Mouse (Mus musculus): ENCODE measurements around the gene Lcat. TPM values are rescaled to one million over a fixed set of nuclear protein-coding genes. Genes with fewer than 3 reads are reported as not detected.

Gene Lcat
- polyA plus RNA-seq, 1 experiment from 2014 or later, result 3.2 TPM

DNA sequence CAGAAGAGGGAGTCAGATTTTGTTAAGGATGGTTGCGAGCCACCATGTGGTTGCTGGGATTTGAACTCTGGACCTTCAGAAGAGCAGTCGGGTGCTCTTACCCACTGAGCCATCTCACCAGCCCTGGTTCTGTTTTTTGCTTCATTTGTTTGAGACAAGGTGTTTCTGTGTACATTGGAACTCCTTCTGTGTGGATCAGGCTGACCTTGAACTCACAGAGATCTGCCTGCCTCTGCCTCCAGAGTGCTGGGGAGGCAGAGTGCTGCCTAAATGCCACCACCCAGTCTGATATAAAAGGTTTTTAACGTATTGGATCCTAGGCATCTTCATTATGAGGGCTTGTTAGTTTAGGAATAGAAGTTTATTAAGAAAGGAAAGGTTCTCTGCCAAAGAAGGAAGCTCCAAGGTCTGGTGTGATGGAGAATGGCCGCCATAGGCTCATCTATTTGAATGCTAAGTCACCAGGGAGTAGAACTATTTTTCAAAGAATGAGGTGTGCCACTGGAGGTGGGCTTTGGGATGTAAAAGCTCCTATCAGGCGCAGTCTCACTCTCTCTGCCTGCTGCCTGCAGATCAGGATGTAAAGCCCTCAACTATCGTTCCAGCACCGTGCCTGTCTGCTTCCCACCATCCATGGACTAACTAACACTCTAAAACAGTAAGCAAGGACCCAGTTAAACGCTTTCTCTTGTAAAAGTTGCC lies 28.0 kb upstream of the Lcat start:
- H3K4me2 ChIP-seq (replicated peaks), result no peak overlapping the region
- 74% methylated on average over 8 of the region's 8 CpGs for WGBS
- no peak for DNase-seq (ENCODE audit: low spot score)
- no peaks in the 10 kb centered on the region for H3K9me3 ChIP-seq (ENCODE audit: control insufficient read depth, low read length)
- no peaks in the 10 kb centered on the region for H3K4me1 ChIP-seq (replicated peaks; ENCODE audit: control insufficient read depth, insufficient read depth, low read length)
- H3K9ac ChIP-seq, result no peak overlapping the region
- no peaks in the 10 kb centered on the region for H3K36me3 ChIP-seq (replicated peaks; ENCODE audit: control insufficient read depth, insufficient read depth)
- H3K27me3 ChIP-seq (ENCODE audit: control insufficient read depth, insufficient read depth, low read length), result peaks cover 10% of the 10 kb centered on the region
- H3K27ac ChIP-seq, result no peak overlapping the region
- ATAC-seq (ENCODE audit: low FRiP score), result no peak
- H3K4me3 ChIP-seq (replicated peaks; ENCODE audit: low read length), result no peak overlapping the region

DNA sequence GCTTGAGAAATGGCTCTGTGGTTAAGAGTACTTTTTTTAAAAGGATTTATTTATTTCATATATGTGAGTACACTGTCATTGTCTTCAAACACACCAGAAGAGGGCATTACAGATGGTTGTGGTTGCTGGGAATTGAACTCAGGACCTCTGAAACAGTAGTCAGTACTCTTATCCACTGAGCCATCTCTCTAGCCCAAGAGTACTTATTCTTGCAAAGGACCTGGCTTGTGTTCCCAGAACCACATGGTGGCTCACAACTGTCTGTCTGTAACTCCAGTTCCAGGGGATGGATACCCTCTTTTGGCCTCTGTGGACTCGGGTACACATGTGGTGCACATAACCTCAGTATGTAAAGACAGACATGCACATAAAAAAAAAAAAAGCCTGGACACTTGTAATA lies 26.2 kb upstream of the Lcat start:
- peaks cover 27% of the 10 kb centered on the region for H3K27me3 ChIP-seq (ENCODE audit: control insufficient read depth, insufficient read depth, low read length)
- no peaks in the 10 kb centered on the region for H3K9me3 ChIP-seq (ENCODE audit: control insufficient read depth, low read length)
- H3K9ac ChIP-seq, result no peak overlapping the region
- H3K4me1 ChIP-seq (replicated peaks; ENCODE audit: control insufficient read depth, insufficient read depth, low read length), result peaks cover 5% of the 10 kb centered on the region; the same call in 1 of the 2 replicates
- DNase-seq (ENCODE audit: low spot score), result no peak
- no peak overlapping the region for H3K4me2 ChIP-seq (replicated peaks)
- no peak for ATAC-seq (ENCODE audit: low FRiP score)
- H3K4me3 ChIP-seq (replicated peaks; ENCODE audit: low read length), result no peak overlapping the region
- 73% methylated on average over 1 of the region's 1 CpGs for WGBS
- no peak overlapping the region for H3K27ac ChIP-seq
- no peaks in the 10 kb centered on the region for H3K36me3 ChIP-seq (replicated peaks; ENCODE audit: control insufficient read depth, insufficient read depth)

DNA sequence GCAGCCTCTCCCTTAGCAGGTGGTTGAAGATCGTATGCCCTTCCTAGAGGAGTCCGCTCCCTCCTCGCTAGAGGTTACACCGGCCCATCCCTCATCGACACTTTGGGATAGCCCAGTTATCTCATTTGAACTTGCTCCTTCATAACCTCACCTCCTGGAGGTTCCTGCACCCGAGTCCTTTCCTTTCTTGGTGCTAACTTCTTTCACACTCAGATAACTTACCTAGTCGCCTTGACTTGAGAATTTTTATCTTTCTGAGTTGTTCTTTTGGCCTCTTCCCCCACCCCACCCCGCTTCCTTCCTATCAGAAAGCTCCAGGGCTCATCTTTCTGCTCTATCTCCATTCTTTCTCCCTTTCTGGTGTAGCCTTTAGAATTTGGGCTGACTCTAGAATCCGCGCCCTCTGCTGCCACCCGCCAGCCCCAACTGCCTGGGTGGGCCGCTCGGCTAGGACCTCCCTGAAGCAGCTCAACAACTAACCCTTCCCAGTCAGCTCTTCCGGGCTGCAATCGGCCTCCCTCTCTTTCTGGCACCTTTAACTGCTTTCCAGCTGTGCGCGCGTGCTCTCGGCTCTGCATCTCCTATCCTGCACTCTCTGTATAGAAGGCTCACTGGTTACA lies 23.6 kb upstream of the Lcat start:
- no peaks in the 10 kb centered on the region for H3K9me3 ChIP-seq (ENCODE audit: control insufficient read depth, low read length)
- WGBS, result 12% methylated on average over 19 of the region's 19 CpGs
- peaks cover 5% of the 10 kb centered on the region; the same call in 1 of the 2 replicates for H3K4me1 ChIP-seq (replicated peaks; ENCODE audit: control insufficient read depth, insufficient read depth, low read length)
- no peak for ATAC-seq (ENCODE audit: low FRiP score)
- peak overlapping the region; percentile 59; the same call in 1 of the 2 replicates for H3K4me2 ChIP-seq (replicated peaks)
- no peaks in the 10 kb centered on the region for H3K36me3 ChIP-seq (replicated peaks; ENCODE audit: control insufficient read depth, insufficient read depth)
- H3K27me3 ChIP-seq (ENCODE audit: control insufficient read depth, insufficient read depth, low read length), result peaks cover 28% of the 10 kb centered on the region
- no peak for DNase-seq (ENCODE audit: low spot score)
- no peak overlapping the region for H3K4me3 ChIP-seq (replicated peaks; ENCODE audit: low read length)
- no peak overlapping the region for H3K27ac ChIP-seq
- H3K9ac ChIP-seq, result no peak overlapping the region

DNA sequence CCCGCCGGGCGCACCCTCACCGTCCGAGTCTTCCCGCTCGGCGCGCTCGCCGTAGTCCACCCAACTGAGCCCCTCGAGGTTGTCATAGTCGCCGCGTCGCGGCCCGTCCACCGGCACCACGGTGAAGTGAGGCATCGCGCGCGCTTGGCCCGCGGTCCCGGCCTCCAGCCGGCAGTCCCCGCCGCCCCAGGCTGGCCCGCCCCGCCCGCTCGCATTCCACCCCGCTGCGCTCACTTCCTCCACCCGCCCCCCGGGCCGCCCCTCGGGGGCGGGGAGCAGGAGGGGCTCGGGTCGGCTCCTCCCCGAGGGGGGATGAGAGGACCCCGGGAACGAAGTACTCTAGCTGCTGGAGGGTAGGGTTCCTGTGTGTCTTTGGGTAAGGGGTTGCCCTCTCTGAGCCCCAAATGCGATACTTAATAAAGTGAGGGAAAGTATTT lies 22.7 kb upstream of the Lcat start, which contains the start of gene Slc12a4:
Gene Slc12a4, minus strand, starts transcription at position 193 of the 437 bp plus-strand sequence.
- peak within 1 kb of the TSS; percentile 35; the same call in 1 of the 2 replicates for H3K27ac ChIP-seq
- no peaks in the 10 kb centered on the region for H3K9me3 ChIP-seq (ENCODE audit: control insufficient read depth, low read length)
- ATAC-seq (ENCODE audit: low FRiP score) (peak; percentile 74), DNase-seq (ENCODE audit: low spot score) (peak; percentile 45)
- H3K4me1 ChIP-seq (replicated peaks; ENCODE audit: control insufficient read depth, insufficient read depth, low read length), result peaks cover 5% of the 10 kb centered on the region; the same call in 1 of the 2 replicates
- WGBS, result under 1% methylated on average over 43 of the region's 47 CpGs
- peak within 1 kb of the TSS; percentile 55 for H3K9ac ChIP-seq
- H3K4me3 ChIP-seq (replicated peaks; ENCODE audit: low read length), result peak within 1 kb of the TSS; percentile 43
- H3K27me3 ChIP-seq (ENCODE audit: control insufficient read depth, insufficient read depth, low read length), result peaks cover 28% of the 10 kb centered on the region
- H3K36me3 ChIP-seq (replicated peaks; ENCODE audit: control insufficient read depth, insufficient read depth), result no peaks in the 10 kb centered on the region
- peak within 1 kb of the TSS; percentile 59 for H3K4me2 ChIP-seq (replicated peaks)

DNA sequence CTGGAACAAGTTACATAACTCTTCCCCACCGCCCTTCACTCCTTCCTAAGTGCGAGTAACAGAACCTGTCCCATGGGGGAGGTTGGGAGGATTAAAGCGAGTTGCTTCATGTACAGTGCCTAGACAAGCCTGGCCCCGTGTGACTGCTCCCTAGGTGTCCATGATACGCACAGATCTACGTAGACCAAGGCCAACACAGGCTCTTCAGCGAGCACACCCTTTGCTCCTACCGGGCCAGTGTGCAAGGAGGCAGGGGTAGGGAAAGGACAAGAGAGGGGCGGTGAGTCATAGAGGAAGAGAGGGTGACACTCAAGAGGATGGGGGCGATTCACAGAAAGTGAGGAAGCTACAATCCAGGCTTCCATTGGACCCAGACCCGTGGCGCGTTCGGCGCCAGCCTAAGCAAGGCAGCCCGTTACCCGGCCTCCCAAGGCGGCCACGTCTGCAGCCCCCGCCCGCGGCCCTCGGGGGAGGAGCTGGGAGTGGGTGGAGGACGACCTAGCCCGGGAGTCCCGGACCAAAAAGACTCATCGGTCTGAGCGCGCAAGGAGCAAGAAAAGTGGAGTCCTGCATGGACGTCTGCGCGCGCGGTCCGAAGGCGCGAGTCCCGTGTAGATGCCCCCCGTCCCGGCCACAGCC lies 22.2 kb upstream of the Lcat start:
- ATAC-seq (ENCODE audit: low FRiP score), result peak; percentile 46
- Histone ChIP-seq H3K4me3 (replicated peaks; ENCODE audit: low read length) (peak overlapping the region; percentile 43), H3K36me3 (replicated peaks; ENCODE audit: control insufficient read depth, insufficient read depth) (no peaks in the 10 kb centered on the region), H3K4me1 (replicated peaks; ENCODE audit: control insufficient read depth, insufficient read depth, low read length) (peaks cover 5% of the 10 kb centered on the region; the same call in 1 of the 2 replicates), H3K27ac (peak overlapping the region; percentile 35; the same call in 1 of the 2 replicates), H3K9ac (peak overlapping the region; percentile 55), H3K9me3 (ENCODE audit: control insufficient read depth, low read length) (no peaks in the 10 kb centered on the region), H3K4me2 (replicated peaks) (peak overlapping the region; percentile 59), H3K27me3 (ENCODE audit: control insufficient read depth, insufficient read depth, low read length) (peaks cover 28% of the 10 kb centered on the region)
- 4% methylated on average over 37 of the region's 40 CpGs for WGBS
- DNase-seq (ENCODE audit: low spot score), result no peak

DNA sequence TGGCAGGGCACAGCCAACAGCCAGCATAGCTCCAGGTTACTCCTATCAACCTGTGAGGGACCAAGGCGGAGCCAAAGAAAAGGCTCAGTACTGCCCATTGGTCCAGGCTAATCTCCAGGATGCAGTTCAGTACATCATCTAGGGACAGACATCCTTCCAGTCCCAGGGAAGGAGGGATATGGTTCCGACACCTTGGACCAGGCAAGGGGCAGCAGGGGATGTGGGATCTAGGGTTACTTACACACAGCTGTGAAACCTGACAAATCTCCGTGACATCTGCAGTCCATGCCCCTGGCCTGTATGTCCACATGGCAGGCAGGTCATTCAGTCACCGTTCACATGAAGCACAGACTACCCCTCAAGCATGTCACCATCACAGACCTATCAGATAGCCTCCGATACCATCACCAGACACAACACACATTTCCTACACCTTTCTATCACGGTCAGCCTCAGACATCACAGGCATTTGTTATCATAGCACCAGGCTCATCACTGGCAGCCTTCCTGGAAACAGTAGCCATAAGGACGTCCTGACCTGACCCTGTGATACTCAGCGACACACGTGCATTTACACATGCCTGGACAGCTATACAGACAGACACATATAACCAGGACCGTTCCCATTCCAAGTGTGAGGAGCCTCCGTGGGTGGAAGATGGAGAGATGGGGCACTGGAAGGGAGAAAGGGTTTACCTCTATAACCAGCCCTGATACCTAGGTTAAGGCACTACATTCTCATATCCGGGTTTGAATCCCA lies 21.5 kb upstream of the Lcat start:
- DNase-seq (ENCODE audit: low spot score) (no peak), ATAC-seq (ENCODE audit: low FRiP score) (no peak)
- Histone ChIP-seq H3K27me3 (ENCODE audit: control insufficient read depth, insufficient read depth, low read length) (peaks cover 28% of the 10 kb centered on the region), H3K36me3 (replicated peaks; ENCODE audit: control insufficient read depth, insufficient read depth) (no peaks in the 10 kb centered on the region), H3K4me1 (replicated peaks; ENCODE audit: control insufficient read depth, insufficient read depth, low read length) (peaks cover 5% of the 10 kb centered on the region; the same call in 1 of the 2 replicates), H3K4me3 (replicated peaks; ENCODE audit: low read length) (peak overlapping the region; percentile 43), H3K9me3 (ENCODE audit: control insufficient read depth, low read length) (no peaks in the 10 kb centered on the region), H3K4me2 (replicated peaks) (peak overlapping the region; percentile 59), H3K27ac (no peak overlapping the region), H3K9ac (no peak overlapping the region; the same call in 1 of the 2 replicates)
- WGBS, result 74% methylated on average over 12 of the region's 12 CpGs

DNA sequence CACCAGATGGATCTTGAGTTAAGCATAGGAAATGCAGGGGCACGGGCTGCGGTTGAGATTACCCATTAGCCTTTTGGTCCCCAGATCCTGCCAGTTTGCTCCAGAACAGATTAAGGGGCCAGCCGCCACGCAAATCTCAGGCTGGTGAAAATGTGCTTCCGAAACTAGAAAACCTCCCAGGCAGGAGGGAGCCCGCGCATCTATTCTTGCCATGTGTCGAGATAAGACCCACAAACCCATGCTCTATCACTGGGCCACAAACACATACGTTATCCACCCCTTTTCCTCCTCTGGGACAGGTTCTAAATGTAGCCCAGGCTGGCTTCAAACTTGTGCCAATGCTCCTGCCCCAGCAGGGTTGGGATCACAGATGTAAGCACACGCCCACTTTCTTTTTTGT lies 18.4 kb upstream of the Lcat start:
- Histone ChIP-seq H3K4me3 (replicated peaks; ENCODE audit: low read length) (no peak overlapping the region), H3K9ac (no peak overlapping the region), H3K9me3 (ENCODE audit: control insufficient read depth, low read length) (no peaks in the 10 kb centered on the region), H3K4me1 (replicated peaks; ENCODE audit: control insufficient read depth, insufficient read depth, low read length) (peaks cover 5% of the 10 kb centered on the region; the same call in 1 of the 2 replicates), H3K4me2 (replicated peaks) (no peak overlapping the region), H3K27me3 (ENCODE audit: control insufficient read depth, insufficient read depth, low read length) (peaks cover 20% of the 10 kb centered on the region), H3K36me3 (replicated peaks; ENCODE audit: control insufficient read depth, insufficient read depth) (no peaks in the 10 kb centered on the region), H3K27ac (no peak overlapping the region)
- ATAC-seq (ENCODE audit: low FRiP score) (no peak), DNase-seq (ENCODE audit: low spot score) (no peak)
- WGBS, result 79% methylated on average over 10 of the region's 10 CpGs

DNA sequence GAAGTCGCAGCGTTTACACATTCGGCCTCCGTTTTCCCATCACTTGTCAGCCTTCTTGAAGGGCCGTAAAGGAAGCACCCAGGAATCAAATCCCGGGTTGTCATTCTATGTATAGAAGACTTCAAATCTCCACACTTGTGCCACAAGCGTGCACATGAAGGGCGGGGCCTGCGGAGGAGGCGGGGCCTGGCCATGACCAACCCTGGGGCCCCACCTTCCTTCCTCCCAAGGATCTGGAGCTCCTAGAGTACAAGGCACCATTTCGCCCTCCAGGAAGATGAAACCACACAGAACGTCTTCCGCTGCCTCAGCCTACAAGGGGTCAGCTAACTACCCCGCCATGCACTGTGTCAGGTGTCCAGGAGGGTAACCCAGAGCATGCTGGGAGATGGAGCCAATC lies 17.9 kb upstream of the Lcat start:
- no peak overlapping the region for H3K4me2 ChIP-seq (replicated peaks)
- no peak overlapping the region for H3K4me3 ChIP-seq (replicated peaks; ENCODE audit: low read length)
- H3K27ac ChIP-seq, result no peak overlapping the region
- no peak for ATAC-seq (ENCODE audit: low FRiP score)
- DNase-seq (ENCODE audit: low spot score), result no peak
- H3K9me3 ChIP-seq (ENCODE audit: control insufficient read depth, low read length), result no peaks in the 10 kb centered on the region
- peaks cover 5% of the 10 kb centered on the region; the same call in 1 of the 2 replicates for H3K4me1 ChIP-seq (replicated peaks; ENCODE audit: control insufficient read depth, insufficient read depth, low read length)
- 78% methylated on average over 14 of the region's 14 CpGs for WGBS
- peaks cover 17% of the 10 kb centered on the region for H3K27me3 ChIP-seq (ENCODE audit: control insufficient read depth, insufficient read depth, low read length)
- no peaks in the 10 kb centered on the region for H3K36me3 ChIP-seq (replicated peaks; ENCODE audit: control insufficient read depth, insufficient read depth)
- H3K9ac ChIP-seq, result no peak overlapping the region
